Mouse (Mus musculus) embryonic facial prominence, embryonic 11.5 days (tissue): ENCODE measurements at regions not wholly inside any gene's neighbourhood (a gene's known extent, or its start where the extent isn't known, plus 50 kb on each side); places are given as distances from the start of the nearest gene placed in this dataset.

Experiments used
- ATAC-seq: fragments of 200-750 bp; cut with Nextera tagmentation; replicated peaks from 2 replicates; pipeline ENCODE4 v1.8.0; 2017; ENCODE audit warnings: low read depth; ENCODE audit not compliant: insufficient number of reproducible peaks, low FRiP score, low TSS enrichment
- DNase-seq: peaks from one replicate; pipeline ENCODE4 v3.0.0-alpha.2; 2015; ENCODE audit warnings: low spot score
- H3K27ac ChIP-seq: fragments of 300-500 bp; sonication (generic); replicated peaks from 2 replicates; pipeline ENCODE4 v1.5.1; 2014; ENCODE audit warnings: mild to moderate bottlenecking, low read depth, low read length, control low read depth
- H3K27me3 ChIP-seq: fragments of 300-500 bp; sonication (generic); 2 replicates; pipeline ENCODE4 v1.6.1; 2014; ENCODE audit warnings: mild to moderate bottlenecking, low read length, moderate library complexity, mixed read lengths; ENCODE audit not compliant: control insufficient read depth, insufficient read depth
- H3K36me3 ChIP-seq: fragments of 300-500 bp; sonication (generic); replicated peaks from 2 replicates; pipeline ENCODE4 v1.6.1; 2014; ENCODE audit warnings: low read depth, mild to moderate bottlenecking, low read length, moderate library complexity, mixed read lengths; ENCODE audit not compliant: control insufficient read depth, insufficient read depth
- H3K4me1 ChIP-seq: fragments of 300-500 bp; sonication (generic); 2 replicates; pipeline ENCODE4 v1.6.1; 2014; ENCODE audit warnings: low read length, mixed read lengths; ENCODE audit not compliant: control insufficient read depth, insufficient read depth
- H3K4me2 ChIP-seq: fragments of 300-500 bp; sonication (generic); 2 replicates; pipeline ENCODE4 v1.6.1; 2014; ENCODE audit warnings: low read depth, mild to moderate bottlenecking, control low read depth, low read length, moderate library complexity
- H3K4me3 ChIP-seq: fragments of 300-500 bp; sonication (generic); 2 replicates; pipeline ENCODE4 v1.5.1; 2014; ENCODE audit warnings: low read depth, low read length, control low read depth
- H3K9ac ChIP-seq: fragments of 300-500 bp; sonication (generic); replicated peaks from 2 replicates; pipeline ENCODE4 v1.6.1; 2014; ENCODE audit warnings: mild to moderate bottlenecking, control low read depth, low read length
- H3K9me3 ChIP-seq: fragments of 300-500 bp; sonication (generic); replicated peaks from 2 replicates; pipeline ENCODE4 v1.6.1; 2016; ENCODE audit warnings: mild to moderate bottlenecking, low read length, inconsistent platforms, mixed read lengths; ENCODE audit not compliant: control insufficient read depth
- WGBS: fragments of 180-500 bp; shearing (Covaris S2); extraction: QIAGEN DNeasy Blood & Tissue Kit; methylation state at CpG from one replicate; pipeline ENCODE4 v1.1.7; 2014; 5-methylcytosine and 5-hydroxymethylcytosine counted together

DNA sequence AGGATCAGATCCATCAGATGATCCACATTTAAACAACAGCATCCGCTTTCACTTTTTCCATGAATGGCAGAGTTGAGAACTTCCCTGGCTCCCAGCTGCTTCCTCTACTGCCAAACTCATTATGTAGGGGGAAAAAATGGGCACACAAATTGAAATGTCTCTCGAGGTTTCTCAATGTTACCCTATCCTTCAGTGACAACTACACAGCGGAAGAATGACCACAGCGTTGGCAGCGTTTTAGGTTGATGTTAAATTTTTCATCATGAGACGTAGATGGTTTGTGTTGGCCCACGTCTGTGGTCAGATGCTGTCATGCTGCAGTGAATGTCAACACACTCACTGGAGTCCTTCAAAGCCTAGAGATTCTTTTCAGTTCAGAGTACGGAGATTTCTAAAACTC, 149.0 kb upstream of the Paip1 start:
- 90% methylated on average over 8 of the region's 8 CpGs for WGBS
- no peak overlapping the region for H3K27ac ChIP-seq
- no peak for DNase-seq

GRCm38 (mm10) chr13:119280622-119281021, 147.8 kb upstream of the Paip1 start:
- Histone ChIP-seq H3K4me2 (no peak overlapping the region), H3K9me3 (no peaks in the 10 kb centered on the region), H3K4me1 (no peaks in the 10 kb centered on the region), H3K36me3 (no peaks in the 10 kb centered on the region), H3K4me3 (no peak overlapping the region), H3K27me3 (no peaks in the 10 kb centered on the region), H3K27ac (no peak overlapping the region), H3K9ac (no peak overlapping the region)
- 62% methylated on average over 5 of the region's 5 CpGs for WGBS
- ATAC-seq (no peak), DNase-seq (no peak)

More for the DNA sequence above, 149.0 kb upstream of the Paip1 start:
- ATAC-seq, result no peak
- H3K9me3 ChIP-seq, result no peaks in the 10 kb centered on the region
- no peaks in the 10 kb centered on the region for H3K4me1 ChIP-seq
- H3K36me3 ChIP-seq, result no peaks in the 10 kb centered on the region
- no peak overlapping the region for H3K4me2 ChIP-seq
- H3K4me3 ChIP-seq, result no peak overlapping the region
- no peak overlapping the region for H3K9ac ChIP-seq
- H3K27me3 ChIP-seq, result no peaks in the 10 kb centered on the region

- no peak; the same call in 1 of the 2 replicates for ATAC-seq
- Histone ChIP-seq H3K4me1 (no peaks in the 10 kb centered on the region), H3K4me2 (no peak overlapping the region), H3K27ac (no peak overlapping the region), H3K4me3 (no peak overlapping the region), H3K36me3 (no peaks in the 10 kb centered on the region), H3K9me3 (no peaks in the 10 kb centered on the region), H3K27me3 (no peaks in the 10 kb centered on the region), H3K9ac (no peak overlapping the region)
- DNase-seq, result peak; percentile 79
- 52% methylated on average over 6 of the region's 6 CpGs for WGBS
These were observed 145.0 kb upstream of the Paip1 start for GRCm38 (mm10) chr13:119283448-119283847.

- ATAC-seq (no peak), DNase-seq (no peak)
- Histone ChIP-seq H3K4me3 (no peak overlapping the region), H3K27ac (no peak overlapping the region), H3K36me3 (no peaks in the 10 kb centered on the region), H3K9ac (no peak overlapping the region), H3K4me1 (no peaks in the 10 kb centered on the region), H3K9me3 (no peaks in the 10 kb centered on the region), H3K27me3 (no peaks in the 10 kb centered on the region), H3K4me2 (no peak overlapping the region)
- WGBS, result 86% methylated on average over 1 of the region's 1 CpGs
These were observed 119.2 kb upstream of the Paip1 start for GRCm38 (mm10) chr13:119309238-119309637.

- Histone ChIP-seq H3K9ac (no peak overlapping the region), H3K4me1 (no peaks in the 10 kb centered on the region), H3K27me3 (no peaks in the 10 kb centered on the region), H3K4me2 (no peak overlapping the region), H3K27ac (no peak overlapping the region), H3K9me3 (no peaks in the 10 kb centered on the region), H3K4me3 (no peak overlapping the region), H3K36me3 (no peaks in the 10 kb centered on the region)
- WGBS, result 81% methylated on average over 3 of the region's 3 CpGs
- ATAC-seq, result no peak
- no peak for DNase-seq
These were observed 118.4 kb upstream of the Paip1 start for GRCm38 (mm10) chr13:119310013-119310412.

DNA sequence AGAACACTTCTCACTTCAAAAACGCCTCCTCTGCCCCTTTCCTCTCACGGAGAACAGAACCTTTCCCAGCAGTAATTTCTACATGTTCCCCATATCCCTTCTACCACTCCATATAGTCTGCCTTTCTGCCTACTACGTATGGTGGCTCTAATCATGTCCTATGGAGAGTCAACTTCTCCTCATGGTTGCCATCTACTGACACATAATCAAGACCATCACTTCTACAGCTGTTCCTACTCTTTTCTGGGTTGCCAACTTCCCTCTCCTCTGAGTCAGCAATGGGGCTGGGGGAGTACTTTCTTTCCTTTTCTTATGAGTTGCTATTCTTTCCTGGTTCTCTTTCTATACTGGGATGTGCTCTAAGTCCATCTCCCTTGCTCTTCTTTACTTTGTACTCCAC, 114.0 kb upstream of the Paip1 start:
- no peak overlapping the region for H3K27ac ChIP-seq
- ATAC-seq (no peak), DNase-seq (no peak)
- no peaks in the 10 kb centered on the region for H3K9me3 ChIP-seq
- H3K9ac ChIP-seq, result no peak overlapping the region
- no peak overlapping the region for H3K4me2 ChIP-seq
- H3K27me3 ChIP-seq, result no peaks in the 10 kb centered on the region
- no peaks in the 10 kb centered on the region for H3K36me3 ChIP-seq
- H3K4me1 ChIP-seq, result no peaks in the 10 kb centered on the region
- no peak overlapping the region for H3K4me3 ChIP-seq
- WGBS, result 75% methylated on average over 3 of the region's 3 CpGs

DNA sequence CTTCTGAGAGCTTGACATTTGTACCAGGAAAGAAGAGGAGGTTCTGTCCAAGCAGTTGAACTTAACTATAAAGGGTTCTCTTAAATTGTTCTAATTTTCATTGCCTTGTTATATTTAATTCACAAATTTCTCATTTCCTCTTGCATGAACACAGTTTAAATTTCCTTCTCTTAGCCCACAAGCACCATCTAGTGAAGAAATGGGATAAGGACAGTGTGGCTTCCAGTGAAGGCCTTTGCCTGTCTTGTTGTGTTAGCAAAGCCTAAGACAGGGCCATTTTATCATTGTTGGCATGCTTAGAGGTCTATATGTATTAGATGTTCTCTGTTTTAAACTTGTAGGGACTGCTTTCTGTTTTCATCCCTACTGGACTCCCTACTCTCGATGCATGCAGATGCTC, 110.0 kb upstream of the Paip1 start:
- ATAC-seq, result no peak
- DNase-seq, result peak; percentile 10
- H3K27me3 ChIP-seq, result no peaks in the 10 kb centered on the region
- H3K36me3 ChIP-seq, result no peaks in the 10 kb centered on the region
- H3K4me1 ChIP-seq, result no peaks in the 10 kb centered on the region
- no peaks in the 10 kb centered on the region for H3K9me3 ChIP-seq
- no peak overlapping the region for H3K9ac ChIP-seq
- H3K27ac ChIP-seq, result no peak overlapping the region
- 90% methylated on average over 1 of the region's 1 CpGs for WGBS
- no peak overlapping the region for H3K4me2 ChIP-seq
- H3K4me3 ChIP-seq, result no peak overlapping the region

DNA sequence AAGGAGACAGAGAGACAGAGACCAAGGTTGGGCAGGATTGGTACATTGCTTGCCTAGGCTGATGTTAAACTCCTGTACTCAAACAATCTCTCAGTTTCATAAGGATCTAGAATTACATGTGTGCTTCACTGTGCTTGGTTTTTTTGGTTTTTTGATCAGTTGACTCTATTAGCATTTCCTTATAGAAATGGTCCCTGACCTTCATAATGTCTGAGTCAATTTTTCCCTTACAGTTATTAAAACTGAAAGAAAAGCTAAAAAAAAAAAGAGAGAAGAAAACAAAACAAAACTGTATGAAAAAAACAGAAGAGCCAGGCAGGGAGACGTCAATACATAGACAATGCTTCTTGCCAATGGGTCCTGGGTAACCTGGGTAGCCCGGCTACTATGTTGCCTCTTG, 102.9 kb upstream of the Paip1 start:
- Histone ChIP-seq H3K9me3 (no peaks in the 10 kb centered on the region), H3K4me2 (no peak overlapping the region), H3K36me3 (no peaks in the 10 kb centered on the region), H3K4me3 (no peak overlapping the region), H3K27me3 (no peaks in the 10 kb centered on the region), H3K4me1 (no peaks in the 10 kb centered on the region), H3K27ac (no peak overlapping the region), H3K9ac (no peak overlapping the region)
- DNase-seq (no peak), ATAC-seq (no peak)
- 93% methylated on average over 2 of the region's 2 CpGs for WGBS
